Mouse (Mus musculus): ENCODE measurements at regions not wholly inside any gene's neighbourhood (a gene's known extent, or its start where the extent isn't known, plus 50 kb on each side); places are given as distances from the start of the nearest gene placed in this dataset.

GRCm38 (mm10) chr11:24515568-24515967 is 437.7 kb downstream of the Bcl11a start:
- H3K27me3 ChIP-seq (replicated peaks; ENCODE audit: low read depth, poor library complexity, severe bottlenecking): no peaks in the 10 kb centered on the region
- H3K4me1 ChIP-seq: no peaks in the 10 kb centered on the region
- no peaks in the 10 kb centered on the region for H3K9me3 ChIP-seq
- H3K27ac ChIP-seq (replicated peaks): no peak overlapping the region
- no peaks in the 10 kb centered on the region for H3K36me3 ChIP-seq (replicated peaks)
- DNase-seq (ENCODE audit: low spot score): no peak
- no peak overlapping the region for H3K4me3 ChIP-seq

DNA sequence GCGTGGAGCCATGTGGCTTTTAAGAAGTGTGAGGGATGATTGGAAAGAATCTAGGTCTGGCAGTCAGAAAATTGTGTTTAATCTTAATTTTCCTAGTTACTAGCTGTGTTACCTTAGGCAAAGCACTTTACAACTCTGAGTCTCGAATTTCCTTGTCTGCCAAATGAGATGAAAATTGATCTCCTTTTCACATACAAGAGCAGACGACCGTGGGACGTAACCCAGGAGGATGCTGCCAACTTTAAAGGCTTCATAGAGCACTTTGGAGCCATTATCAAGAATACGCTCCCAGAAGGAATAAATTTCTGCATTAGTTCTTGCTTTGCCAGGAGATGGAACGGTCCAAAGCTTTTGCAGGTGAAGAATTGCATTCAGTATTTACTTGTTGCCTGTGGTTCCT is 457.6 kb downstream of the Bcl11a start:
- Histone ChIP-seq H3K9me3 (no peaks in the 10 kb centered on the region), H3K4me3 (no peak overlapping the region), H3K36me3 (replicated peaks) (no peaks in the 10 kb centered on the region), H3K27me3 (replicated peaks; ENCODE audit: low read depth, poor library complexity, severe bottlenecking) (no peaks in the 10 kb centered on the region), H3K4me1 (peaks cover 4% of the 10 kb centered on the region; the same call in 1 of the 2 replicates), H3K27ac (replicated peaks) (no peak overlapping the region)
- no peak for DNase-seq (ENCODE audit: low spot score)
- 61% methylated on average over 7 of the region's 7 CpGs for WGBS

DNA sequence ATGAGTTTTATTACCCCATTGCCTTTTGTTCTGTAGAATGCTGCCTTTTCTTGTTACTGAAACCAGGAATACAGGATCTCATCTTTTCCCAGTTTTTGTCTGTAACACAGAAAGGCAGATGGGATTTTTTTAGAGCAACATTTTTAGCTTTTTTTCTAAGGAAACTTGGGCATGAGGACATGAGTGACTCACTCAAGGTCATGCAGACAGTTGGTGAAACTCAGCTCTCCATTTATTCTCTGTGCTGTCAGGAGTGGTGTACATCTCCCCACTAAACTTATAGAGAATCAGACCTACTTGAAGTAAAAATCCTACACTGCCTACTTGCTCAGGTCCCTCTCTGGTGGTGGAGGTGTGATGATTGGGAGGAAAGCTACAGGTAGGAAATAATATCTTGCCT is 459.9 kb downstream of the Bcl11a start:
- no peaks in the 10 kb centered on the region for H3K9me3 ChIP-seq
- no peak for DNase-seq (ENCODE audit: low spot score)
- H3K4me3 ChIP-seq: no peak overlapping the region
- H3K27me3 ChIP-seq (replicated peaks; ENCODE audit: low read depth, poor library complexity, severe bottlenecking): no peaks in the 10 kb centered on the region
- peaks cover 4% of the 10 kb centered on the region; the same call in 1 of the 2 replicates for H3K4me1 ChIP-seq
- no peaks in the 10 kb centered on the region for H3K36me3 ChIP-seq (replicated peaks)
- no peak overlapping the region for H3K27ac ChIP-seq (replicated peaks)

DNA sequence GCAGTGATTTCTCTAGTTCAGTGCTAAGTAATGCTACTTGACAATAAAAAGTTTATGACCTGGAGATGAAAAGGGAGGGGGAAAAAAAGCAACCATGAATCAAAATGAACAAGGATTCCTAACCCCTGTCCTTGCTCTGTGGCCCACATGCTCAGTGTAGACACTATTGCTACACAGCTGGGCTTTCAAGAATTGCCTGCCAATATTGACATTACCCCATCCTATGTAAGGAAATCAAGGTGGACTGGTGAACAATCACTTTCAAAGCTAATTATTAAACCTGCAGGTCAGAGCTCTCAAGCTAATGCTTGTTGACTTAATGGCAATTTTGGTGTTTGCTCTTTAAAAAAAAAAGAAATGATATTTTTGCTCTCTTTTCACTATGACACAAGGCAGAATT is 491.8 kb downstream of the Bcl11a start:
- no peak for DNase-seq (ENCODE audit: low spot score)
- H3K4me3 ChIP-seq: no peak overlapping the region
- H3K36me3 ChIP-seq (replicated peaks): no peaks in the 10 kb centered on the region
- no peak overlapping the region for H3K27ac ChIP-seq (replicated peaks)
- H3K9me3 ChIP-seq: no peaks in the 10 kb centered on the region
- H3K4me1 ChIP-seq: no peaks in the 10 kb centered on the region
- H3K27me3 ChIP-seq (replicated peaks; ENCODE audit: low read depth, poor library complexity, severe bottlenecking): no peaks in the 10 kb centered on the region

DNA sequence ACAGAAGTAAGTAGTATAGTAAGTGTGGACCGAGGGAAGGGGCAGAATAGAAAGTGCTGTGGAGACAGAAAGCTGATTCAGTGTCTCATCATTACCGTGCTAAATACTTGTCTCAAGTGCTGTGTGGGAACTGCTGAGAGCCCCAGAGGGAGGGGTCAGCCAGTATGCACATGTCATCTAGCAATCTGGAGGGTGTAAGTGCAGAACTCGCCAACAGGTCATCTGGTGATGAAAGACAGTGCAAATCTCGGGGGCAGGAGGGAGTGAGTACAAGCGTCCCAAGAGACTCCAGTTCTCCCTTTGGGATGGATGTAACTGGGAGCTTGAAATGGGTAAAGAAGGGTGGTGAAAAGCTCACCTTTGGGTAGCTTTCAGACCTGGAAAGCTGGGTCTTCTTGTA is 535.7 kb downstream of the Bcl11a start:
- Histone ChIP-seq H3K4me3 (no peak overlapping the region), H3K27ac (replicated peaks) (no peak overlapping the region), H3K4me1 (peaks cover 5% of the 10 kb centered on the region; the same call in 1 of the 2 replicates), H3K9me3 (no peaks in the 10 kb centered on the region), H3K36me3 (replicated peaks) (no peaks in the 10 kb centered on the region), H3K27me3 (replicated peaks; ENCODE audit: low read depth, poor library complexity, severe bottlenecking) (no peaks in the 10 kb centered on the region)
- 69% methylated on average over 5 of the region's 5 CpGs for WGBS
- DNase-seq (ENCODE audit: low spot score): no peak

DNA sequence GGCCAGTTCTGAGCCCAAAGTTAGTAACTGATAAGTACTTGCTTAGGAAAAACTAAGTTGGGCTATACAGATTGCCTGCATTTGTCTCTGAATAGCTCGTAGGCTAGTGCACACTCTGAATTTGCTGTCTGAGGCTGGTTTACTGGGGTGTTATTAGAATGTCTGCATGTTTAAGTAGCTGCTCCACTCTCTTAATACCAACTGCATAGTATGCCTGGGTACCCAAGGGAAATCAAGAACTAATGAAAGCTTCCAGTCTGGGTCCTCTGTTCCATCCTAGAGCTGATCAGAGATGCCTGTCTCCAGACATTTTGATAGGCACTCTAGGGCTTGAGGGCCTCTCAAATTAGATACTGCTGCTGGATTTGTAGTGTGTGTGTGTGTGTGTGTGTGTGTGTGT is 537.6 kb downstream of the Bcl11a start:
- WGBS: 89% methylated on average over 1 of the region's 1 CpGs
- no peak for DNase-seq (ENCODE audit: low spot score)
- Histone ChIP-seq H3K4me1 (peaks cover 5% of the 10 kb centered on the region), H3K27me3 (replicated peaks; ENCODE audit: low read depth, poor library complexity, severe bottlenecking) (no peaks in the 10 kb centered on the region), H3K9me3 (no peaks in the 10 kb centered on the region), H3K36me3 (replicated peaks) (no peaks in the 10 kb centered on the region), H3K4me3 (no peak overlapping the region), H3K27ac (replicated peaks) (no peak overlapping the region)

DNA sequence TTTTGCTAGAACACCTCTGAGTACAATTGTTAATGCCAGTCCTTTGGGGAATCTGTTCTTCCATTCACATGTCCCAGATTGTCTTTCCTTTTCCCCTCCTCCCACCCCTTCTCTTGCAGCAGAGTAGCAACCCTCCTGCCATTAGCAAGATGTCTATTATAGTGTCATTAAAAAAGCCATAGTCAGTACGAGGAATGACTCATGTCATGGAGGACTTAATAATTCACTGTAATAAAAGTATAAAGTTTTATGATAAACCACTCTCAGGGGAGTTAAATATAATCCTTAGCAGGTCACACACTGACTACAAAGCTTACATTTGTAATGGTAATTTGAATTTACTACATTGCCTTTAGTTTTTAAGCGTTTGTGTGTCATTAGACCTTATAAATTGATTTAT is 540.7 kb downstream of the Bcl11a start:
- Histone ChIP-seq H3K4me3 (no peak overlapping the region), H3K27ac (replicated peaks) (no peak overlapping the region), H3K4me1 (peaks cover 2% of the 10 kb centered on the region), H3K27me3 (replicated peaks; ENCODE audit: low read depth, poor library complexity, severe bottlenecking) (no peaks in the 10 kb centered on the region), H3K9me3 (no peaks in the 10 kb centered on the region), H3K36me3 (replicated peaks) (no peaks in the 10 kb centered on the region)
- 74% methylated on average over 2 of the region's 2 CpGs for WGBS
- DNase-seq (ENCODE audit: low spot score): no peak

- Histone ChIP-seq H3K9me3 (no peaks in the 10 kb centered on the region), H3K27me3 (replicated peaks; ENCODE audit: low read depth, poor library complexity, severe bottlenecking) (no peaks in the 10 kb centered on the region), H3K27ac (replicated peaks) (no peak overlapping the region), H3K4me1 (no peaks in the 10 kb centered on the region; the same call in 1 of the 2 replicates), H3K4me3 (no peak overlapping the region), H3K36me3 (replicated peaks) (no peaks in the 10 kb centered on the region)
- 79% methylated on average over 4 of the region's 4 CpGs for WGBS
- DNase-seq (ENCODE audit: low spot score): no peak
Observed at GRCm38 (mm10) chr11:24619021-24619420, 541.2 kb downstream of the Bcl11a start.

GRCm38 (mm10) chr11:24628619-24629018 is 550.8 kb downstream of the Bcl11a start:
- WGBS: 36% methylated on average over 5 of the region's 5 CpGs
- no peak overlapping the region; the same call in 1 of the 2 replicates for H3K27ac ChIP-seq (replicated peaks)

DNA sequence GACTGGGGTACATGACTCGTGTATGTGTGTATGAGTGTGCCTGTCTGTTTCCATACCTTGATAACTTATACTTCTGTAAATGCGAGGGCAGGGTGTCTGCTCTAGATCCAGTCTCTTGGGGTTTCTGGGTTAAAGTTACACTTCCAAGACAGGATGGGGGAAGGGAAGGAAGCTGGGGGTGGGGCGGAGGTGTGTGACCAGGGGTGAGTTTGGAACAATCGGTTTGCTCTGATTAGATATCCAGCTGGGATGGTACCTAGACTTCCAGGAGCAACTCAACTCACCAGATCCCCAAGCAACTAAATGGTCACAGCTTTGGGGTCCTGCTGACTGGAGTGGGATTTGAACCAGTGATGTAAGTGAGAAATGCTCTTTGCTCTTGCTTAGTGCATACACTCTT is 551.6 kb downstream of the Bcl11a start:
- 58% methylated on average over 4 of the region's 4 CpGs for WGBS
- DNase-seq (ENCODE audit: low spot score): no peak
- no peak overlapping the region for H3K4me3 ChIP-seq
- peaks cover 14% of the 10 kb centered on the region for H3K4me1 ChIP-seq
- H3K27me3 ChIP-seq (replicated peaks; ENCODE audit: low read depth, poor library complexity, severe bottlenecking): no peaks in the 10 kb centered on the region
- no peak overlapping the region for H3K27ac ChIP-seq (replicated peaks)
- no peaks in the 10 kb centered on the region for H3K36me3 ChIP-seq (replicated peaks)
- no peaks in the 10 kb centered on the region for H3K9me3 ChIP-seq

More at GRCm38 (mm10) chr11:24628619-24629018, 550.8 kb downstream of the Bcl11a start:
- no peaks in the 10 kb centered on the region for H3K27me3 ChIP-seq (replicated peaks; ENCODE audit: low read depth, poor library complexity, severe bottlenecking)
- peaks cover 14% of the 10 kb centered on the region for H3K4me1 ChIP-seq
- no peak for DNase-seq (ENCODE audit: low spot score)
- no peaks in the 10 kb centered on the region for H3K36me3 ChIP-seq (replicated peaks)
- no peaks in the 10 kb centered on the region for H3K9me3 ChIP-seq
- H3K4me3 ChIP-seq: no peak overlapping the region

DNA sequence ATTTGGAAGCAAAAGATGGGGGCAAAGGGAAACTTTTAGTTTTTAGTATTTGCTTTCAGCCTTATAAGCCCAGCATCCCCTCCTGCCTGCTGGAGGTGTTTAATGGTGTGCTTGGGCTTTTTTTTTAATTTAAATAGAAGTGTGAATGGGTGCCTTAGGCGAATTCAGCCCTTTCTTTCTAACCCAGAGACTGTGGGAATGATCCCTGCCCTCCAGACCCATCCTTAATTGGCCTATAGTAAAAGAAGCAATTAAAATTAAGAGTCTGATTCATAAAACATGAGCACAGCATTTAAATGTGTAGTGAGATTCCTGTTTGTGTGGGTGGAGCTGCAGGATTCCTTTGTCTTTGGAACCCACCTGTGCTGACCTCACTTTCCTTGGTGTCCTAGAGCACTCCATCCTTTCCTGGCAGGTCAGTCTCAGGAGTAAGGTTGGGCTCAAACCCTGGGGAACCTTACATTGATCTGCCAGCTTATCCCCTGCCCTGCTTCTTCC is 552.6 kb downstream of the Bcl11a start:
- no peaks in the 10 kb centered on the region for H3K27me3 ChIP-seq (replicated peaks; ENCODE audit: low read depth, poor library complexity, severe bottlenecking)
- DNase-seq (ENCODE audit: low spot score): no peak
- peaks cover 19% of the 10 kb centered on the region for H3K4me1 ChIP-seq
- H3K9me3 ChIP-seq: no peaks in the 10 kb centered on the region
- no peak overlapping the region for H3K4me3 ChIP-seq
- no peak overlapping the region for H3K27ac ChIP-seq (replicated peaks)
- WGBS: 31% methylated on average over 1 of the region's 1 CpGs
- no peaks in the 10 kb centered on the region for H3K36me3 ChIP-seq (replicated peaks)

- 95% methylated on average over 2 of the region's 2 CpGs for WGBS
- H3K27me3 ChIP-seq (replicated peaks; ENCODE audit: low read depth, poor library complexity, severe bottlenecking): no peaks in the 10 kb centered on the region
- no peak for DNase-seq (ENCODE audit: low spot score)
- no peak overlapping the region for H3K27ac ChIP-seq (replicated peaks)
- H3K4me3 ChIP-seq: no peak overlapping the region
- peaks cover 19% of the 10 kb centered on the region for H3K4me1 ChIP-seq
- no peaks in the 10 kb centered on the region for H3K9me3 ChIP-seq
- H3K36me3 ChIP-seq (replicated peaks): no peaks in the 10 kb centered on the region
Observed at GRCm38 (mm10) chr11:24631651-24632050, 553.8 kb downstream of the Bcl11a start.

DNA sequence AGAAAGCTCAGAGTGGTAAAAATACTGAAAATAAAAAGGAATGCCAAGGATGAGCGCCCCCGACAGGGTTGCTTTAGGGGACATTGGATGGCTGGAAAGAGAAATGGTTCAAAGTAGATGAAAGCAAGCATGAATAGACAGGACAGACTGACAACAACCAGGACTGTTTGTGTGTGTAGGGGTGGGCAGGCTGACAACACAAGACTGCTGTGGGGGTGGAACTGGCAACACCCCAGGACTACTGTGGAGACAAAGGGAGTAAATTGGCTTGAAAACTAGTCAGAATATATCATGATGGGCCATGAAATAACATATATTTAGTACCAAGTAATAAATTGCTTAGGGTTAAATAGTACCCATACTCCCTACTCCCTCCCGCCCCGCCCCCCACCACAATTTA is 558.9 kb downstream of the Bcl11a start:
- Histone ChIP-seq H3K36me3 (replicated peaks) (no peaks in the 10 kb centered on the region), H3K27ac (replicated peaks) (no peak overlapping the region), H3K27me3 (replicated peaks; ENCODE audit: low read depth, poor library complexity, severe bottlenecking) (no peaks in the 10 kb centered on the region), H3K9me3 (no peaks in the 10 kb centered on the region), H3K4me1 (peaks cover 6% of the 10 kb centered on the region), H3K4me3 (no peak overlapping the region)
- WGBS: 89% methylated on average over 4 of the region's 4 CpGs
- no peak for DNase-seq (ENCODE audit: low spot score)

Data from embryonic facial prominence, embryonic 10.5 days (tissue).